Mouse (Mus musculus) right cerebral cortex, postnatal 14 days (tissue): ENCODE measurements around the gene Tmem233.
A peak's percentile ranks its signal among the peaks of the same experiment; 100 is the strongest.

ENCODE experiments used
- DNase-seq: peaks from one replicate; pipeline ENCODE4 v3.0.0; 2022

Gene Tmem233

DNA sequence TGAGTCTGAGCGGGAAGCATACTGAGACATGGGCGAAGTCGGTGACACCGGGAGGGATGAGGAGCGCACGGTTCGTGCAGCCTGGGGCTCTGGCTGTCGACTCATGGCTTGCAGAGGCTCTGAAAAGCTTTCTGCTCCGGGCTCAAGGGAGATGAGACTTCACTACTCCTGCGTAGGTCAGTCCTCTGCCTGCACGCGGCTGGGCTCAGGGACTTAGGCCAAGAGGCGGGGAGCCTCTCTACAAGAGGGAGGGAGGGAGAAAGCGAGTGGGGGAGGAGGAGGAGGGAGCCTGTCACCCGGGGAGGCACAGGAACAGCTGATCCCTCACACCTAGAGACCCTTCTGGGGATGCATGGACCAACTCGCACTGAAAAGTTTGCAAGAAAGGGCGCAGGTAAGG lies at the start of gene Tmem233:
Tmem233 (minus strand) TSS at position 164 of the 400 bp plus-strand sequence.
- DNase-seq = no peak

DNA sequence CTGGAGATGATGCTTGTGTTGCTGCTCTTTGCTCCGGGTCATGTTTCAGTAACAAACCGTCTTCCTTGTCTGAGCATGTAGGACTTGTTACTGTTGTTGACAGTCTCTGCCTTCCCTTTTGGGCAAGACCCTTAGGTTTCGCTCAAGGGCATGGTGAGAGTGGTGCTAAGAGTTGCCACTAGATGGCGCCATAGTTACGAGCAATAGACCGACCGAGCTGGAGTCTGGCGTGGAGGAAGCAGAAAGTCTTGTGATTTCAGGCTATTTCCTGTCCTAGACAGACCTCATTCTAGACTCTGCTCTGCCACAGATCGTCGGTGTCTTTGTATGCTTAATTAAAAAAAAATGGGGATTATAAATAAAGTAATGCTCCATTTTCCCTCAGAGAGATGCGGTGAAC lies 40.3 kb upstream of the Tmem233 start:
- peak; percentile 84 for DNase-seq

DNA sequence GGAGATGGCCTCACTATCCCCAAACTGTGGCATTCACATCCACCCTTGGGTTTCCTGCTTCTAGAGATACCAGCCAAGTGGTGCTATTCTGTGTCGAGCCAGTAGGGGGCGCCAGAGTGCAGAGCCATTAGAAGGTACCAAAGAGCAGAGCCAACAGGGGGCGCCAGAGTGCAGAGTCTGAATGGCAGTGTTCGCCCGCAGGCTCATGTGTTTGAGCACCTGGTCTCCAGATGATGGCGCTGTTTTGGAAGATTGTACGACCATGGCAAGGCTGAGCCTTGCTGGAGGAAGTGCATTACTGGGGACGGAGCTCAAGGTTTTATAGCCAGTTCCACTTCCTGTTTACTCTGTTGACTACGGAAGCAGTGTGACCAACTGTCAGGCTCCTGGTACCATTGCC lies 33.5 kb upstream of the Tmem233 start:
- peak; percentile 63 for DNase-seq

DNA sequence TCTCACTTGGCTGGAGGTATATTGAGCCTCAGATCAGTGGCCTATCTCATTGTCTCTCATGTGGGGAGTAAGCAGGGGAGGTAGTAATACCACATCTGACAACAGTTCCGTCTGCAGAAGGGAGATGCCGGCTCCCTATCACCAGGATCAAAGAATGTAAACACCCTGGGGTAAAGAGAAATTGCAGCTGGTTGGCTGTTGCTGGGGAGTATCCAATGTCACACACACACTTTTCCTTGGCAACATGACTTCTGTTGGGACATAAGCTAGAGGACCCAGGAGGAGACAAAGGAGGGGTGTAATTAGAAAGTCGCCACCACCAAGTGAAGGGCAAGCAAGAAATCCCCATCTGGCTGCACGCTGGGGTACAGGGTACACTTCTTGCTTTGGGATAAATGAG lies 33.1 kb upstream of the Tmem233 start:
- DNase-seq = no peak

DNA sequence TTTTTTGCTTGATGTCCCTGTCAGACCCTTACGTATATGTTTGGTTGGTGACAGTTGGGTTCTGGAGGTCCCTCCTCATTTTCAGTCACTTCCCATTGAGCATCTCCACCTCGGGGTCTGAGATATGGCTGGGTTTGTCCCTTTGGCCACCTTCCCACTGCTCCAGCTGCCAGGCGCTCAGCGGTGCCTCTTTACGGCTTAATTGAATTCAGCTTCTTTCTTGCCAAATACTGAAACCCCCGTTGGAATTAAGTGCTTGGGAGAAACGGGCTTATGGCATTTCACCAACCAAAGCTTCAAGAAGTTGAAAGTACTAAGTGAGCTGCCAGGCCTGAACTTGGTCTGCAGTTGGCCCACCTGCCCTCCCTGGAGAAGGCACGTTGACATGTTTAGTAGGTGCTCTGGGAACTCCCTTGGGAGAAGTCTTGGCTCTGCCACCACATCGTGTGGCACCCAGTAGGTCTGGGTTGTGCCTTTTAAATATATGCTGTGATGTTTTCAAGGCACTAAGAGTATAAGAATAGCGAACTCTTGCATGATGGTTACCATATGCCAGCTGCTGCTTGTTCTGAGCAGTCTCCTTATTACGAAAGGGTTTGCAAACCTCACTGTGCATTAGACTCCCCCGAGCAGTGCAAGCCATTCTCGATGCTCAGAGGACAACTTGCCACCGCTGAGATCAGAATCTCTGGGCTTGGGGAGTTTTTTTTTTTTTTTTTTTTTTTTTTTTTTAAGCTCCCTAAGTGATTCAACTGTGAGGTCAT lies 32.2 kb upstream of the Tmem233 start:
- DNase-seq = no peak

DNA sequence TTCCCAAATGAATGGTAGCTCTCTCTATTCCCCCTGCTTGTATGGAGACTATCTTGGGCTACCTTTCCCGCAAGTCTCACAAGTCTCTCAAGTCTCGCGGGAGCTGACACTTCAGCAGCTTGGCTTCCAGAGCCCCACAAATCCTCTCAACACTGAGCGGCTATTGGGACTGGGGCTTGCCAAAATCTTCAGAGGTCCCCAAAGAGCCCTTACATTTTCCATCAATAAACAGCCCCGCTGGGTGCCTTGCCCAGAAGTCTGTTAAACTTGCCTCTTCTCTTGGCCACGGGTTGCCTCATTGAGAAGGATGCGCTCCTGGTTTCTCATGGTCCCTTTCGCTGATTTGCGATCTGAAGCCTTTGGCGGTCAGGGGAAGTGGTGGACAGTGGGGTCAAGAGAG lies 25.6 kb upstream of the Tmem233 start:
- DNase-seq = no peak

DNA sequence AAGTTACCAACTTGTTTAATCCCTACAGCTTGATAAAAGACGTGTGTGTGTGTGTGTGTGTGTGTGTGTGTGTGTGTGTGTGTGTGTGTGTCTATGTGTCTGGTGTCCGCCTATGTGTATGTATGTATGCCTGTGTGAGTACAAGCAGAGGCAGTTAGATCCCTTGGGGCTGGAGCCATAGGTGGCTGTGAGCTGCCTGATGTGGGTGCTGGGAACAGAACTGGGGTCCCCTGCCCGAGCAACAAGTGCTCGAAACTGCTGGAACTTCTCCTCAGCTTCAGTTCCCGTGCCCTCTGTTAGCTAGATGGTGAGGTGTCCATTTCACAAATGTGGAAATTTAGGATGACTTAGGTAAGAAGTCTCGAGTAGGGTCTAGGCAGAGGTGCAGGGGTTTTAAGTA lies 1.2 kb upstream of the Tmem233 start:
- no peak for DNase-seq

DNA sequence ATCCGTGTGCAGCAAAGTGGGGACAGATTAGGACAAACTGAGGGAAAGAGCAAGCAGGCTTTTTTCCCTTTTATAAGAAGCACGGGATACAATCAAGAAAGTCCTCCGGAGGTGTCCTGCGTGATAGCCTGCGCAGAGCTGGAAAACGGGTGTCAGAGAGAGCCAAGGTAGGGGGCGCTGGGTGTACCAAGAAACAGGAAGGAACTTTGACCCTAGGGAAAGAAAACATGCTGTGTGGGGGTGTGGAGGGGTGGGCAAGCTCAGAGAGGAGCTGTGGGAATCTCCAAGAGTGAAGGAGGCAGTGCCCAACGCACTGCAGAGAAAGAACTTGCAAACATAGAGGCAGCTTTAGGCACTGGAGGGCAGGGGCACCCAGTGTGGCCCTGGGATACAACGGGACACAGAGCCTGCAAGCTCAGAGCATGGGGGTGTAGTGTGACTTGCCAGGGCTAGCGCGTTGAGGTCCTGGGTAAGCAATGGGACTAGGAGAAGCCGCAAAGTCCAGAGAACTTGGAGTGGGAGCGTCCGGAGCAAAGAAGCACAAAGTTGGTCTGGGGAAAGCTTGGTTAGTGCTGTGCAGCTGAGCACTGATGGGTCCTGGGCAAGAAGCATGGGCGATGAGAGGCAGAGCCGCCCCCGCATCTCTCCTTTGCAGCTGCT lies 673 bp downstream of the Tmem233 start:
- DNase-seq = no peak

DNA sequence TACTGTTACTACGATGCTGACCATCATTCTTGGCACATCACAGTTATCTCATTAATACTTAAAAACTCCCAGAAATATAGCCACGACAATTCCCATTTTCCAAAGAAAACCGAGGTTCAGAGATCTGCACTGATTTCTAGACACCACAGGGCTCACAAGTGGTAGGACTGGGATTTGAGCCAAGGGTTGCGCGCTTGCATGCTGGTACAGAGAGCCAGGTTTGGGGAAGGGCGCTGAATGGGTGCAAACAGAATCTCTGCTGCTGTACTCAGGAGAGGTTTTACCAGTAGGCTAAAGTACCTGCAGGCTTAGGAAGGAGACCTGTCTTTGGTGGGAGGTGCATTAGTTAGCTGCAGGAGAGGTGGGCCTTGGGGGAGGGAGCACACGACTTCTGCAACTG lies 1.4 kb downstream of the Tmem233 start:
- DNase-seq = no peak

DNA sequence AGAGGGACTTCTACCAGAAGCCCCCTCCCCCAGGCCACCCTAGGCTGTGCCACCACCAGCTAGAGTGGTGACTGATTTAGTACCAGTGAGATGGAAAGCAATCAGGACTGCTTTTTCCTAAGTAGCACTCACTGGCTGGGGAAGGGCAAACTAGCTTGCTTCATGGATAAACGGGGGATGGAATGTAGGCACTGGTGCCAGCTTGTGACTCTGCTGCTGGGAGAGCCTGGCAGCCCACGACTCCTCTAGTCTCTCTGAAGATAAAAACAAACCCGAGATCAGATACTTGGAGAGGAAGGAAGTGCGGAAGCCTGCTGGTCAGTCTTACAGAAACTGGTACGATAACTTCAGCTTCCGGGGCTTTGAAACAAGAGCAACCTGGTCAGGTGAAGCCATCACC lies 2.3 kb downstream of the Tmem233 start:
- DNase-seq = no peak

DNA sequence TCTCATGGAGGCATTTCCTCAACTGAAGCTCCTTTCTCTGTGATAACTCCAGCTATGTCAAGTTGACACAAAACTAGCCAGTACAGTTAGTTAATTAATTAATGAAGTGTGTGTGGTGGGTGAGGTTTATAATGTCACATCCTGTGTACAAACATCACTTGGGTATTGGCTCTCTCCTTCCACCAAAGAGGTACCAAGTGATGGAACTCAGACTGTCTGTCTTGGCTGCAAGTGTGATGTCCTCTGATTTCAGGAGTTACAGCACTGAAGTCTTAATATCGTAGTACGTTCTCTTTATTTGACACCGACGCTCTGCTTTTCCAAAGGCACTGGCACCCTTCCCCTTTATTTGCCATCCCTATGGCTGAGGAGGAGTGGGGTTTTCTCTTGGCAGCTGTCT lies 13.4 kb downstream of the Tmem233 start:
- no peak for DNase-seq

DNA sequence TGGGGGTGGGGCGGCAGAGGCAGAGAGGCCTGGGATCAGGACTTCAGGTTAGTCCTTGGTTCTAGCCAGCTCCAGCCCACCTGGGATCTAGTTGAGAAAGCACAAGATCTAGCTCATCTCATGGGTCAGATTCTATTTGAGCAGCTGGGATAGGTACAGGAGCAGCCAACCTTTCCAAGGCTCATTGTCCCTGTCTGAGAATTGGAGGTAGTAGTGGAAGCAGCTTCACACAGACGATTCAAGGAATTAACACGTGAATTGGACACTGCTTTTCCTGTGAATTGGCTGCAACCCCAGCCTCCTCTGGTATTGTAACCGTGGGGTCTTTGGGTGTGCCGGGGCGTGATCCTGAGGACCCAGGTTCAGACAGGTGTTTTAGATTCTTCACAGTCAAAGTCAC lies 30.2 kb downstream of the Tmem233 start:
- no peak for DNase-seq

DNA sequence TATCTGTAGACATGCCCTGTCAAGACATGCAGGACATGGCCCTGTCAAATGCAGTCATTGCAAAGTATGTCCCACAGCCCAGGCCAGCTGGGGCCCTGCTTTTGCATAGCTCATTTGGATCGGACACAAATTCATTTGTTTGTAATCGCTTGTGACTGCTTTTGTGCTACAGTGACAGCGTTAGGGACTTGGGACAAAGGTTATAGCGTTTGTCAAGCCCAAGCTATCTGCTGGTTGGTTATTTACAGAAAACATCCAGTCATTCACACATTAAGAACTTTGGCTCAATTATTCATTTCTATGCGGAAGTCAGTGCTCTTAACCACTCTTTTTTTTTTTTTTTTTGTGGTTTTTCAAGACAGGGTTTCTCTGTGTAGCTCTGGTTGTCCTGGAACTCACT lies 30.9 kb downstream of the Tmem233 start:
- DNase-seq = no peak

DNA sequence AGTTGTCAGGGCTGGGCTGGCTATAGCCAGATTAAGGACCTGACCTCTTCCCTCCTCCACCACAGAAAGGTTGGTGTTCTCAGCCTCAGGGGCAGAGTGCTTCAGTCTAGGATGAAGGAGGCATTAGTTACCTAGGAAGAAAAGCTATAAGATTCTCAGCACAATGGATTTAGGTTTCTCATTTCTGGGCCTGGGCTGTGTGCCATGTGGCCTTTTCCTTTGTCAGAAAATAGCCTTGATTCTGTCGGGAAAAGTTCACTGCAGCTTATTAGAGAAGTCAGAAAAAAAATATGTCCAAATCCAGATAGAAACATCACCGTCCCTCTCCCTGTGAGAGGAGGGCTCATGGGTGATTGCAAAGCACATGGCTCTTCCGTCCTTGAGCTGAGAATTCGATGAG lies 33.2 kb downstream of the Tmem233 start:
- no peak for DNase-seq

DNA sequence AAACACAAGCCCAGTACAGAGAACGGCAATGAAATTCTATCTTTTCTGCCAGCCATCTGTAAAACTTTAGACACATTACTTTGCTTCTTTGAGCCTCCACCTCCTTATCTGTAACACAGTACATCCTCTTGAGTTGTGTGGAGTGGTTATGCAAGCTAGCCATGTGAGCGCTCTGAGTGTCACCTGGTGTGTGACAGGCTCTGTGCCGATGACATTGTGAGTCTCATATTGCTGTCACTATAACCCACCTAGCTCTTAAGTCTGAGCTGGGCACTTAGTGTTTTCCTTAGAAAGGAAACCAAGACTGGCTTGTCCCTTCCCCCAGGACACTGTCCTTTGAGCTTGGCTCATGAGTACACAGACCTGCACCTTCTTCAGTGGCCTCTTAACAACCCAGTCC lies 34.7 kb downstream of the Tmem233 start:
- DNase-seq = no peak

DNA sequence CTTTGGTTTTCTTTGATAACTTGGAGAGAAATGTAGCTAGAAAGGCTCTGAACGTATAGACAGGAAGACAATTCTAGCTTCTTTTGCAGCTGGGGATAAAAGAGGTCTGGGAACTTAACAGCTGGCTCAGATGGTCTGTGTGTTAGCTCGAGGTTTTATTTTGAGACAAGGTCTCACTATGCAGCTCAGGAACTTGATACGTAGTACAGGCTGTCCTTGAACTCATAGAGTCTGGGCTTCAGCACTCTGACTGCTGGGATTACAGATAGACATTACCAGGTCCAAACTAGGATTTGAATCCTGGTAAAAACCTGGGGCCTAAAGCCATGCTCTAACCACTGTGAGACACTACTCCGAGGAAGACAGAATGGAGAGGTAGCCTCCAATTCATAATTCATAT lies 36.8 kb downstream of the Tmem233 start:
- DNase-seq = no peak

DNA sequence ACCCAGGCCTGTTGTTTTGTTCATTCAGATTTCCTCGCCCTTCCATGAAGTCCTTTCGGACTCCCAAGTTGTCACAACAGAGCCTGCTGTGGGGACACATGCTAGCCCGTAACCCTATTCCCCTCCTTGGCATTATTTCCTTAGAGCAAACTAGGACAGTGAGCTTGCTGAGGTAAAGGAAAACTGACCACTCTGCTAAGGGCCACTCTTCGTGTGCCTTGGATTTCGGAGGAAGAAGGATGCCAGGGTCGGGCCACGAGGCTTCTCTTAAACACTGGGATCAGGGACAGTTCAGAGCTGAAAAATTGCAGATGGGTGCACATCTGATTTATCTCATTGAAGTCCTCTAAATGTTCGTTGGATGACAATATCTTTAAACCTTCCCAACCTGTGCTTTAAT lies 37.5 kb downstream of the Tmem233 start:
- no peak for DNase-seq

DNA sequence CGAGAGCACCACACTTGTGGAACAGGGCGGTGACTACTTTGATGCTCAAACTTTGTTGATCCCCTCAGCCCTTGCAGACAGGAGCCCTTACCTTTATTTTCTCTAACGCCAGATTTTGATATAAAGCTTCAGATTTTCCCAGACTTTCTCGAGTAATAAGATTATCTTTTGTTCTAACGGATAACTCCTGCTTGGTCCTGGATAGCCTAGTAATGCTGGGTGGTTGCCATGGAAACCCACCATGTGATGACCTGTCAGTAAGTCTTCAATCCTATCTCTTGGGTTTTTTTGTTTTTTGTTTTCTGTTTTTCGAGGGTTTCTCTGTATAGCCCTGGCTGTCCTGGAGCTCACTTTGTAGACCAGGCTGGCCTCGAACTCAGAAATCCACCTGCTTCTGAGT lies 40.8 kb downstream of the Tmem233 start:
- no peak for DNase-seq

DNA sequence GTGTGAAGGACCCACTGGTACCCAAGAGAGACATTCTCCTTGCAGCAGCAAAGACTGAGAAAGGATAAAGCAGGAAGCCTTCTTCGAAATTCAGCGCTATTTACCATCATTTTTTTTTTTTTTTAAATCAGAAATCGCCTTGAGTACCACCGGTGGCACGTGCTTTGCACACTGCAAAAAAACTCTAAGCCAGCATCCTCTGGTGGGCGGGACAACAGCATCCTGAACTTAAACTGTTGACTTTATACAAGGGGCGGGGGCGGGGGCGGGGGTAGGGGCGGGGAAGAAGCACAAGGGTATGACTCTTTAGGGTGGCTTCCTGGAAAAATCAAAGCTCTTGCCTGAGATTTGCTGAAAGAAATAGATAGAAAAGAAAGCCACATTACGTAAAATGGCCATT lies 43.3 kb downstream of the Tmem233 start:
- no peak for DNase-seq

DNA sequence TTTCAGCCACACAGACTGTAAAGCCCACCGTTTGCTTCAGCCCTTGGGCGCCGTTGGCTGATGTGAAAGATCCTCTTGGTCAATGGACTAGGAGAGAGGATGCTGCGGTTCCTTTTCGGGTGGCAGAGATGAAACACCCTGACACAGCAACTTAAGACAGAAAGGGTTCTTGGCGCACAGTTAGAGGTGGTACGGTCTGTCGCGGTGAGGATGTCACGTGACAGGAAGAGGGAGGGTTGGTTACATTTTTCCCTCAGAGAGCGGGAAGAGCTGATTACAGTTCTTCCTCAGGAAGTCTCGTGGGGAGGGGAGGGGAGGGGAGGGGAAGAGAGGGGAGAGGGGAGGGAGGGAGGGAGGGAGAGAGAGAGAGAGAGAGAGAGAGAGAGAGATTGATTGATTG lies 45.3 kb downstream of the Tmem233 start:
- DNase-seq = no peak

DNA sequence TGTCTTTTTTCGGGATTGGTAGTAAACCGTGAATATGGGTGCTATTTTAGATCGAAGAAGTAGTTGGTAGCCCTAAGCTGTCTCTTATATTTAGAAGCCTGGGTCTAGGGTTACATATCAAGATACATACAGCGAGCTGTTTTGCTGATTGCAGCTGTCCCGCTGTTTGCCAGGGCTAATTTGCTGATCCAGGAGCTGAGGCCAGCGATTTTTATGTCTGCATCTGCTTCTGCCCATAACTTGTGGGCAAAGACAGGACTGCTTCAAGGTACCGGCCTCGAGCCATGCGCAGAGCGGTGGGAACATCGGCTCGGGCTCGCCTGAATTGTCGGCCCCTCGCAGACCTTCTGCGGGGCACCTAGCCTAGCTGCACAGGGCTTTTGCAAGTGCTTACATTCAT lies 46.6 kb downstream of the Tmem233 start:
- no peak for DNase-seq

DNA sequence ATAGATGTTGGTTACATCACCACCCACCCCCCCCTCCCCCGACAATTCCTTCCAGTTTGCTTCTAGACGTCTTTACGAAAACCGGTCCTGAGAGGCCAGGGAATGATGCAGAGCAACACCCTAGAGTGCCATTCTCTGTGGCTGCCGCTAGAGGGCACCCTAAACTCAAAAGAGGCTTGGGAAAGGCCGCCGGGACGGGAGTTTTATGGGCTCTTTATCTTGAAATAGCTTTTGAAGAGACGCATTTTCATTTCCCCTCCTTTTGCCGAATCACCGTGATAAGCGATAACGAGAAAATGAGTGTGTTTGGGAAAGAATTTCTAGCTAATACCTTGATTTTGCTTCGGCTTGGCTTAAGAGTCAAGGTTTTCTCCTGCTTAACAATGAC lies 51.9 kb downstream of the Tmem233 start:
- DNase-seq = peak; percentile 79

DNA sequence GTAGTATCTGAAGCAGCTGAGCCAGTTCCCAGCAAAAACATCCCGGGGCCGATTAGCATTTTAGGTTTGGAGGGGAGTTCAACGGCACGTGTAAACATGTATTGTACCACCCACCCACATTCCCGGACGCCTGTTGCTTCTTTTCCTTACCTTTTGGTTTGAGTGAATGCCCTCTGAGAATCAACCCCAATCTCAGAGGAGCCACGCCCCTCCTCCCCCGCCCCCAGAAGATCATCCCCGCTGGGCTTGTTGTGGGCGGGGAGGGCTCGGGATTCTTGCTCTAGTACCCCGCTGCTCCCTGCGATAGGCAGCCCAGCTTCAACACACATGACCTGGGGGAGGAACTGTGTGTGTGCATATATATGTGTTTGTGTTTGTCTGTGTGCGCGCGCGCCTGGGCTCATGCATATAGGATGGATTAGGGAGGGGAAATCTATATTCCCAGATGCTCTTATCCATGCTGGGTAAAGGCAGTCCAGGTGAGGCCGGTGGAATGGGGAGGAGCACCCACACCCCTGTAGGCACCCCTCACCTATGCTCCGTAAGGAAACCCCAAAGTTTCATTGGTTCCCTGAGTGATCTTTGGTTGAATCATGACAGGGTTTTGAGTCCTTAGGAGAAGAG lies 52.4 kb downstream of the Tmem233 start:
- DNase-seq = no peak

DNA sequence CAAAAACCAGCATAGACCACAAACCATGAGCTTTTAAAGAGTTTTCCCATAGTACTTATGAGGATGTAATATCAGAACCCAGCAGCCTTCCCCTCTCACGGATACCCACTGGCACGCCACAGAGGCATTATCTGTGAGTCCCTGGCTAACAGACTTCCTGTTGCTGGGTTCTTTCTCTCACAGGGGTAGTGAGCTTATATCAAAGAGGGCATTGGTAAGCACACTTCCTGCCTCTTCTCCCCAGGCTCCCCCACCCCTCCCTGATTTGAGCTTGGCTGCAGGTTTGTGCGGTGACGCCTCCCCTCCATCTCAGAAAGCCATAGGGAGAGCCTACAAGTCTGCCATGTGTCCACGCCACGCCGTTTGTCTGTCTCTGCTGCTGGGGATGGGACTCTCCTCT lies 54.0 kb downstream of the Tmem233 start:
- DNase-seq = no peak

DNA sequence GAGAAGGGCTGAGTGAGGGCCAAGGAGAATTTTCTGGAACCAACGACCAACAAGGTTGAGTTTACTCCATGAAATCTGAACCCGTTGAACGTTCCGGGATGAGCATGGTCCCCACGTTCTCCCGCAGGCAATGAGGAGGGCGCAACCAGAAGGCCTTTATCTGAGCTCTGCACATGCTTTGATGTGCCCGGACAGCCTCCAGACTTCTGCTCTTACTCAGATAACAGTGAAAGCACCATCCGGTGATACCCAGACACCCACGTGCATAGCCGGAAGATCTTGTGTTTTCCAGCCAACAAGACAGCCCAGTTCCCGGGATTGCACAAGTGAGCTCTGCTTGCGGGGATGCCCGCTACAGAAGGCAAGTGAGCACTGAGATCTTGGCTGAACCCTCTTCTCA lies 56.5 kb downstream of the Tmem233 start:
- DNase-seq = no peak
